Comparison of ENCODE assay signal across 9 mouse cellular contexts in genomic region chr2:124100486-124101200, GRCm38 (mm10). TPM values are rescaled to one million over a fixed set of nuclear protein-coding genes. Genes with fewer than 3 reads are reported as not detected.
DNase-seq lines count a peak whose midpoint lies in the region; ATAC-seq and TF ChIP-seq lines count a peak whose summit lies in the region.
"Had no signal": no experiment of that assay in that cellular context is flagged by ENCODE, and none has a peak within 500 bp of the region (broad histone marks: within the 10 kb centered on the region; RNA-seq: fewer than 3 reads in every experiment).

No protein-coding gene starts in this region.

- ATAC-seq in embryonic facial prominence, embryonic 12.5 days (ENCODE audit: insufficient number of reproducible peaks, insufficient read depth, low FRiP score, low TSS enrichment): 0 out of 2 replicates have a peak, but pooled peaks have one; percentile 52
- ATAC-seq in heart, embryonic 14.5 days (ENCODE audit: insufficient number of reproducible peaks, insufficient read depth, low FRiP score, low read depth): 0 out of 2 replicates have a peak, but pooled peaks have one; percentile 31
- ATAC-seq in lung, embryonic 14.5 days (ENCODE audit: insufficient read depth): peak; percentile 54
- ATAC-seq in CD4-positive, CD25-positive, alpha-beta regulatory T cell, adult 4 months: no peak

- no peak overlapping the region for H3K9ac ChIP-seq in embryonic facial prominence, embryonic 12.5 days
- H3K9ac ChIP-seq in heart, embryonic 14.5 days (ENCODE audit: low read length): no peak overlapping the region
- no peak overlapping the region for H3K9ac ChIP-seq in lung, embryonic 14.5 days
- H3K9ac ChIP-seq: liver, embryonic 15.5 days had no signal

- no peak overlapping the region for H3K4me3 ChIP-seq in embryonic facial prominence, embryonic 12.5 days
- H3K4me3 ChIP-seq in heart, embryonic 14.5 days (ENCODE audit: control insufficient read depth in 1 of 2, insufficient read depth in 1 of 2, low read depth in 1 of 2, low read length in 2 of 2): no peak overlapping the region
- H3K4me3 ChIP-seq in lung, embryonic 14.5 days (ENCODE audit: low read depth, low read length): no peak overlapping the region
- H3K4me3 ChIP-seq: liver, embryonic 15.5 days had no signal

- no peaks in the 10 kb centered on the region for H3K4me1 ChIP-seq in embryonic facial prominence, embryonic 12.5 days
- H3K4me1 ChIP-seq in heart, embryonic 14.5 days (ENCODE audit: control insufficient read depth in 2 of 2, insufficient read depth in 2 of 2, low read length in 2 of 2): 0 out of 4 replicates have a peak, but pooled peaks cover 0 to 7% of the 10 kb centered on the region in 2 experiments
- H3K4me1 ChIP-seq in lung, embryonic 14.5 days (ENCODE audit: insufficient read depth): no peaks in the 10 kb centered on the region
- H3K4me1 ChIP-seq: liver, embryonic 15.5 days had no signal

- no peak overlapping the region for H3K27ac ChIP-seq in embryonic facial prominence, embryonic 12.5 days
- H3K27ac ChIP-seq in heart, embryonic 14.5 days (replicated peaks in 1 of 2; ENCODE audit: control insufficient read depth in 1 of 2, insufficient read depth in 1 of 2, low read depth in 2 of 2, low read length in 2 of 2): no peak overlapping the region
- H3K27ac ChIP-seq in lung, embryonic 14.5 days (ENCODE audit: low read depth): no peak overlapping the region
- H3K27ac ChIP-seq: liver, embryonic 15.5 days had no signal

- H3K36me3 ChIP-seq in embryonic facial prominence, embryonic 12.5 days: no peaks in the 10 kb centered on the region
- no peaks in the 10 kb centered on the region for H3K36me3 ChIP-seq in heart, embryonic 14.5 days (ENCODE audit: control insufficient read depth, insufficient read depth, low read length)
- H3K36me3 ChIP-seq in lung, embryonic 14.5 days (ENCODE audit: insufficient read depth): no peaks in the 10 kb centered on the region
- H3K36me3 ChIP-seq: liver, embryonic 15.5 days had no signal

- TF ChIP-seq CTCF in lung, embryonic 14.5 days (IDR thresholded peaks at IDR 0.05; ENCODE audit: low read depth): peak; percentile 85

- no peaks in the 10 kb centered on the region for H3K9me3 ChIP-seq in embryonic facial prominence, embryonic 12.5 days
- H3K9me3 ChIP-seq in heart, embryonic 14.5 days (ENCODE audit: control insufficient read depth, low read length): no peaks in the 10 kb centered on the region
- H3K9me3 ChIP-seq in lung, embryonic 14.5 days (ENCODE audit: low read depth, low read length): no peaks in the 10 kb centered on the region
- H3K9me3 ChIP-seq: liver, embryonic 15.5 days had no signal

- H3K27me3 ChIP-seq in embryonic facial prominence, embryonic 12.5 days: no peaks in the 10 kb centered on the region
- H3K27me3 ChIP-seq in heart, embryonic 14.5 days (ENCODE audit: control insufficient read depth, insufficient read depth, low read length): no peaks in the 10 kb centered on the region
- H3K27me3 ChIP-seq in lung, embryonic 14.5 days (ENCODE audit: insufficient read depth, low read length): no peaks in the 10 kb centered on the region
- H3K27me3 ChIP-seq: liver, embryonic 15.5 days had no signal

- DNase-seq in 3T3-L1 (ENCODE audit: low read depth, low spot score): peak; percentile 70
- DNase-seq in adrenal gland, postnatal 10 days: peak; percentile 71
- peak; percentile 79 for DNase-seq in kidney, postnatal 10 days
- peak; percentile 85 for DNase-seq in lung, embryonic 14.5 days
- peak; percentile 56 for DNase-seq in retina, postnatal 1 day

- H3K4me2 ChIP-seq in embryonic facial prominence, embryonic 12.5 days (replicated peaks): no peak overlapping the region
- no peak overlapping the region for H3K4me2 ChIP-seq in heart, embryonic 14.5 days (ENCODE audit: low read length)
- H3K4me2 ChIP-seq in lung, embryonic 14.5 days: no peak overlapping the region
- H3K4me2 ChIP-seq: liver, embryonic 15.5 days had no signal

- 26% methylated on average over 9 of the region's 9 CpGs for WGBS in embryonic facial prominence, embryonic 12.5 days
- 24% methylated on average over 9 of the region's 9 CpGs for WGBS in heart, embryonic 14.5 days
- WGBS in lung, embryonic 14.5 days: 24% methylated on average over 9 of the region's 9 CpGs

RNA-seq across cellular contexts. Expression of gene Sema6d, which starts 10.9 kb away (rescaled TPM):
- total RNA-seq in adrenal gland, postnatal 10 days (2021): 10 to 100 TPM; 17.3 to 22.2 TPM
- polyA plus RNA-seq in embryonic facial prominence, embryonic 12.5 days (2016; fragmentation: Nextera tagmentation; extraction: Ambion mirVana): 12.8 and 13.7 TPM in 2 replicates
- 27.7 and 29.1 TPM in 2 replicates for polyA plus RNA-seq in heart, embryonic 14.5 days (2014; fragmentation: Nextera tagmentation; extraction: Ambion mirVana)
- 24.4 and 26.7 TPM in 2 replicates for polyA plus RNA-seq in lung, embryonic 14.5 days (2014; fragmentation: Nextera tagmentation; extraction: Ambion mirVana)
- polyA plus RNA-seq in CD4-positive, CD25-positive, alpha-beta regulatory T cell, adult 4 months (2017; shearing (Covaris generic)): 1 to 10 TPM; 1.0 to 2.4 TPM
